Mouse (Mus musculus) heart, postnatal 0 days (tissue): ENCODE measurements at regions not wholly inside any gene's neighbourhood (a gene's known extent, or its start where the extent isn't known, plus 50 kb on each side); places are given as distances from the start of the nearest gene placed in this dataset.

Experiments
- CTCF ChIP-seq: IDR thresholded peaks from 2 replicates; pipeline ENCODE4 v1.5.1; 2016; ENCODE audit warnings: antibody characterized with exemption, control low read depth, low read depth
- EP300 ChIP-seq: IDR thresholded peaks from 2 replicates; pipeline ENCODE4 v1.6.1; 2016; ENCODE audit warnings: antibody characterized with exemption, low read depth

- no peak for TF ChIP-seq CTCF
- TF ChIP-seq EP300, result no peak
Measured at GRCm38 (mm10) chr8:118142311-118142710, 141.2 kb upstream of the Cdh13 start.
